Mouse (Mus musculus): ENCODE data around the gene Sys1. TPM values are rescaled to one million over a fixed set of nuclear protein-coding genes. Genes with fewer than 3 reads are reported as not detected.

Sys1 gene
- total and polyA plus RNA-seq, 3 experiments: 85.8 to 94.3 TPM; not detected in 1

- DNase-seq (ENCODE audit: low read depth, low spot score): no peak
- H3K36me3 ChIP-seq (ENCODE audit: control insufficient read depth in 1 of 2, insufficient read depth in 2 of 2, low read length in 2 of 2): no peaks in the 10 kb centered on the region
- no peak overlapping the region for H3K27ac ChIP-seq (ENCODE audit: control insufficient read depth, low read depth, low read length)
- H3K9ac ChIP-seq (ENCODE audit: control insufficient read depth, low read depth, low read length, poor library complexity, severe bottlenecking): no peak overlapping the region
- TF ChIP-seq TCF12 (IDR thresholded peaks at IDR 0.05; ENCODE audit: low read depth, low read length): no peak
- TF ChIP-seq GATA1 (IDR thresholded peaks at IDR 0.05; ENCODE audit: low read depth, low read length): no peak
- TF ChIP-seq UBTF (IDR thresholded peaks at IDR 0.05; ENCODE audit: borderline replicate concordance, insufficient read depth, low read depth, low read length): no peak
- TF ChIP-seq MAX (IDR thresholded peaks at IDR 0.05; ENCODE audit: low read length): no peak
- no peak for TF ChIP-seq CHD1 (IDR thresholded peaks at IDR 0.05; ENCODE audit: low read depth, low read length)
- no peak for TF ChIP-seq POLR2AphosphoS5 (IDR thresholded peaks at IDR 0.05; ENCODE audit: borderline replicate concordance, low read depth, low read length)
- no peak for TF ChIP-seq TBP (IDR thresholded peaks at IDR 0.05; ENCODE audit: low read depth, low read length)
- TF ChIP-seq KAT2A (conservative IDR thresholded peaks at IDR 0.05; ENCODE audit: low read depth, low read length): no peak
- TF ChIP-seq POLR2A (IDR thresholded peaks at IDR 0.05; ENCODE audit: control insufficient read depth in 1 of 2, insufficient read depth in 1 of 2, low read depth in 1 of 2, low read length in 2 of 2, poor library complexity in 1 of 2): no peak
- TF ChIP-seq ELF1 (IDR thresholded peaks at IDR 0.05; ENCODE audit: low read depth, low read length): no peak
- TF ChIP-seq MAZ (IDR thresholded peaks at IDR 0.05; ENCODE audit: low read depth, low read length): no peak
- TF ChIP-seq BHLHE40 (IDR thresholded peaks at IDR 0.05; ENCODE audit: borderline replicate concordance, low read depth, low read length): no peak
- TF ChIP-seq NRF1 (IDR thresholded peaks at IDR 0.05; ENCODE audit: insufficient read depth, low read depth, low read length, poor library complexity, severe bottlenecking): no peak
- TF ChIP-seq EP300 (IDR thresholded peaks at IDR 0.05; ENCODE audit: low read depth in 1 of 2, low read length in 2 of 2): no peak
- no peak for TF ChIP-seq POLR2AphosphoS2 (IDR thresholded peaks at IDR 0.05; ENCODE audit: low read length)
- no peak for TF ChIP-seq MXI1 (IDR thresholded peaks at IDR 0.05; ENCODE audit: low read depth, low read length)
- no peak for TF ChIP-seq SIN3A (IDR thresholded peaks at IDR 0.05; ENCODE audit: low read length)
- TF ChIP-seq USF2 (IDR thresholded peaks at IDR 0.05; ENCODE audit: borderline replicate concordance in 1 of 2, insufficient read depth in 1 of 2, low read depth in 1 of 2, low read length in 2 of 2): no peak
- no peak for TF ChIP-seq NELFE (IDR thresholded peaks at IDR 0.05; ENCODE audit: low read depth, low read length)
- TF ChIP-seq RAD21 (IDR thresholded peaks at IDR 0.05; ENCODE audit: low read depth, low read length): no peak
- H3K4me3 ChIP-seq (ENCODE audit: control insufficient read depth in 1 of 2, insufficient read depth in 1 of 2, low read depth in 2 of 2, low read length in 2 of 2): no peak overlapping the region
- no peaks in the 10 kb centered on the region for H3K9me3 ChIP-seq (replicated peaks; ENCODE audit: insufficient read depth, low read length)
- peaks cover 17 to 20% of the 10 kb centered on the region in 2 experiments for H3K27me3 ChIP-seq (ENCODE audit: control insufficient read depth in 1 of 2, insufficient read depth in 2 of 2, low read length in 2 of 2)
- no peaks in the 10 kb centered on the region for H3K79me2 ChIP-seq (ENCODE audit: control insufficient read depth, insufficient read depth, low read length, poor library complexity)
- no peaks in the 10 kb centered on the region for H3K4me1 ChIP-seq (ENCODE audit: control insufficient read depth in 1 of 2, insufficient read depth in 2 of 2, low read length in 2 of 2)
These were observed 16.4 kb upstream of the Sys1 start for GRCm38 (mm10) chr2:164440314-164440713.

- Histone ChIP-seq H3K79me2 (ENCODE audit: control insufficient read depth, insufficient read depth, low read length, poor library complexity) (no peaks in the 10 kb centered on the region), H3K9me3 (replicated peaks; ENCODE audit: insufficient read depth, low read length) (no peaks in the 10 kb centered on the region), H3K4me1 (ENCODE audit: control insufficient read depth in 1 of 2, insufficient read depth in 2 of 2, low read length in 2 of 2) (no peaks in the 10 kb centered on the region), H3K9ac (ENCODE audit: control insufficient read depth, low read depth, low read length, poor library complexity, severe bottlenecking) (no peak overlapping the region), H3K36me3 (ENCODE audit: control insufficient read depth in 1 of 2, insufficient read depth in 2 of 2, low read length in 2 of 2) (no peaks in the 10 kb centered on the region), H3K27me3 (ENCODE audit: control insufficient read depth in 1 of 2, insufficient read depth in 2 of 2, low read length in 2 of 2) (peaks cover 16 to 24% of the 10 kb centered on the region in 2 experiments), H3K27ac (ENCODE audit: control insufficient read depth, low read depth, low read length) (no peak overlapping the region), H3K4me3 (ENCODE audit: control insufficient read depth in 1 of 2, insufficient read depth in 1 of 2, low read depth in 2 of 2, low read length in 2 of 2) (no peak overlapping the region)
- no peak for DNase-seq (ENCODE audit: low read depth, low spot score)
- TF ChIP-seq CHD2 (IDR thresholded peaks at IDR 0.05; ENCODE audit: low read length) (no peak), USF1 (IDR thresholded peaks at IDR 0.05; ENCODE audit: low read depth, low read length) (no peak)
These were observed 15.6 kb upstream of the Sys1 start for GRCm38 (mm10) chr2:164441155-164441554.
